ENCODE assay signal across 9 mouse cellular contexts in the genomic region with DNA sequence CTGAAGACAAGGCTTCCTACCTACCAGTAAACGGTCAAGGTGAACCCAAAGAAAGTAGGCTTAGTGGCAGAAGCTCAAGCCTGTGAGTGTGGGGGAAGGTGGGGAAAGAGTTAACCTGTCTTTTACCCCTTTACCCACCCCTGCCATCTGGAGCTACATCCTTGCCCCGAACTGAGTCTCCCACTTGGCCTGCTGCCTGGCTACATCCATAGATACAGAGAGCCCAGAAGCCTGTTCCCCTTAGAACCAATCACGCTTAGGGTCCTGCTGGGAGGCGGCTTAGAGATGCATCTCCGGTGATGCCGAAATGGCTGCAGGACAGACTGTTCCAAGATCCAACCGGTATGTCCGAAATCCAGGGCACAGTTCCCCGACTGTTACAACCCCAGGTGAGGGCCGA. TPM values are rescaled to one million over a fixed set of nuclear protein-coding genes. Genes with fewer than 3 reads are reported as not detected.
DNase-seq lines count a peak whose midpoint lies in the region; ATAC-seq lines count a peak whose summit lies in the region.
"Had no signal": no experiment of that assay in that cellular context is flagged by ENCODE, and none has a peak within 500 bp of the region (broad histone marks: within the 10 kb centered on the region; RNA-seq: fewer than 3 reads in every experiment).

No protein-coding gene starts in this region.

- ATAC-seq in embryonic facial prominence, embryonic 15.5 days (ENCODE audit: insufficient number of reproducible peaks, low FRiP score, low TSS enrichment, low read depth) = no peak
- ATAC-seq in intestine, embryonic 16.5 days = no peak
- ATAC-seq in neural tube, embryonic 12.5 days (ENCODE audit: low FRiP score, low read depth) = no peak
- no peak for ATAC-seq in erythroblast, adult 5-6 weeks (replicated peaks; ENCODE audit: low FRiP score, poor library complexity, severe bottlenecking)

- H3K27me3 ChIP-seq in embryonic facial prominence, embryonic 15.5 days = peaks cover 54% of the 10 kb centered on the region
- peaks cover 36% of the 10 kb centered on the region for H3K27me3 ChIP-seq in intestine, embryonic 16.5 days (replicated peaks; ENCODE audit: control insufficient read depth, insufficient read depth, low read length)
- H3K27me3 ChIP-seq in neural tube, embryonic 12.5 days (replicated peaks) = peaks cover 63% of the 10 kb centered on the region

- H3K4me1 ChIP-seq in embryonic facial prominence, embryonic 15.5 days = peaks cover 30% of the 10 kb centered on the region
- H3K4me1 ChIP-seq in intestine, embryonic 16.5 days (ENCODE audit: control insufficient read depth, insufficient read depth, low read length) = peaks cover 15% of the 10 kb centered on the region
- peaks cover 46% of the 10 kb centered on the region for H3K4me1 ChIP-seq in neural tube, embryonic 12.5 days

- WGBS in embryonic facial prominence, embryonic 15.5 days = 8% methylated on average over 10 of the region's 10 CpGs
- 12% methylated on average over 10 of the region's 10 CpGs for WGBS in intestine, embryonic 16.5 days
- 2% methylated on average over 10 of the region's 10 CpGs for WGBS in neural tube, embryonic 12.5 days

- H3K9ac ChIP-seq in embryonic facial prominence, embryonic 15.5 days = no peak overlapping the region
- no peak overlapping the region for H3K9ac ChIP-seq in intestine, embryonic 16.5 days (ENCODE audit: low read depth, low read length)
- peak overlapping the region; percentile 63 for H3K9ac ChIP-seq in neural tube, embryonic 12.5 days

- peak overlapping the region; percentile 95 for H3K4me2 ChIP-seq in embryonic facial prominence, embryonic 15.5 days (replicated peaks)
- peak overlapping the region; percentile 97; the same call in 1 of the 2 replicates for H3K4me2 ChIP-seq in intestine, embryonic 16.5 days (ENCODE audit: low read depth, low read length)
- peak overlapping the region; percentile 86 for H3K4me2 ChIP-seq in neural tube, embryonic 12.5 days (replicated peaks)

- H3K27ac ChIP-seq in embryonic facial prominence, embryonic 15.5 days (replicated peaks) = no peak overlapping the region
- no peak overlapping the region for H3K27ac ChIP-seq in intestine, embryonic 16.5 days (ENCODE audit: low read length)
- H3K27ac ChIP-seq in neural tube, embryonic 12.5 days = 0 out of 2 replicates have a peak overlapping the region, but pooled peaks have one; percentile 32

- DNase-seq in kidney, postnatal 10 days = peak; percentile 6
- no peak for DNase-seq in kidney, postnatal 14 days
- no peak for DNase-seq in testis, postnatal 10 days (ENCODE audit: low spot score)
- no peak for DNase-seq in natural killer cell, adult 2 months (ENCODE audit: low spot score in 2 of 2)
- DNase-seq: cerebellum, adult 11-12 months had no signal

- H3K36me3 ChIP-seq in embryonic facial prominence, embryonic 15.5 days = no peaks in the 10 kb centered on the region
- H3K36me3 ChIP-seq in intestine, embryonic 16.5 days (ENCODE audit: control insufficient read depth, insufficient read depth, low read length) = no peaks in the 10 kb centered on the region
- no peaks in the 10 kb centered on the region for H3K36me3 ChIP-seq in neural tube, embryonic 12.5 days

- no peaks in the 10 kb centered on the region for H3K9me3 ChIP-seq in embryonic facial prominence, embryonic 15.5 days (replicated peaks)
- no peaks in the 10 kb centered on the region for H3K9me3 ChIP-seq in intestine, embryonic 16.5 days (ENCODE audit: control insufficient read depth, low read length)
- 0 out of 2 replicates have a peak, but pooled peaks cover 4% of the 10 kb centered on the region for H3K9me3 ChIP-seq in neural tube, embryonic 12.5 days

- H3K4me3 ChIP-seq in embryonic facial prominence, embryonic 15.5 days (replicated peaks) = peak overlapping the region; percentile 53
- H3K4me3 ChIP-seq in intestine, embryonic 16.5 days (ENCODE audit: low read length) = peak overlapping the region; percentile 64
- peak overlapping the region; percentile 46 for H3K4me3 ChIP-seq in neural tube, embryonic 12.5 days

RNA-seq across cellular contexts. Expression of a gene that starts 1.5 kb away (rescaled TPM):
- polyA plus RNA-seq in embryonic facial prominence, embryonic 15.5 days (2015; fragmentation: Nextera tagmentation; extraction: Ambion mirVana) = 2.7 and 4.2 TPM in 2 replicates
- polyA plus RNA-seq in intestine, embryonic 16.5 days (2015; fragmentation: Nextera tagmentation; extraction: Ambion mirVana) = 3.9 TPM in 2 replicates
- 33.8 and 42.4 TPM in 2 replicates for polyA plus RNA-seq in neural tube, embryonic 12.5 days (2016; fragmentation: Nextera tagmentation; extraction: Ambion mirVana)
- not detected in 2 replicates for total RNA-seq in erythroblast, adult 5-6 weeks (2015; ENCODE audit: low replicate concordance)
- total RNA-seq in erythroblast, adult 5-6 weeks (2017; ENCODE audit: low replicate concordance) = not detected in 2 replicates
